Mouse (Mus musculus) cortical plate, adult 2 months (tissue): Measurements from ENCODE around the gene Grm1. TPM values are rescaled to one million over a fixed set of nuclear protein-coding genes. Genes with fewer than 3 reads are reported as not detected.

Source experiments
- H3K27ac ChIP-seq: fragments of 200-500 bp; 2 replicates; pipeline ENCODE4 v1.5.1; 2012; ENCODE audit warnings: low read length, control low read depth, inconsistent platforms; ENCODE audit not compliant: insufficient read depth
- H3K4me1 ChIP-seq: fragments of 200-500 bp; 2 replicates; pipeline ENCODE4 v1.6.1; 2011; ENCODE audit warnings: low read length; ENCODE audit not compliant: control insufficient read depth, insufficient read depth
- H3K4me3 ChIP-seq: fragments of 200-500 bp; 2 replicates; pipeline ENCODE4 v1.5.1; 2011; ENCODE audit warnings: mild to moderate bottlenecking, low read length, control low read depth; ENCODE audit not compliant: insufficient read depth
- CTCF ChIP-seq: fragments of 200-500 bp; IDR thresholded peaks from 2 replicates; pipeline ENCODE4 v1.5.1; 2011; ENCODE audit warnings: mild to moderate bottlenecking, control low read depth, low read length; ENCODE audit not compliant: insufficient read depth; ENCODE audit errors: extremely low read depth
- POLR2A ChIP-seq: fragments of 200-500 bp; IDR thresholded peaks from 2 replicates; pipeline ENCODE4 v1.6.1; 2011; ENCODE audit warnings: mild to moderate bottlenecking, low read length, control low read depth; ENCODE audit not compliant: insufficient read depth; ENCODE audit errors: extremely low read depth
- polyA plus RNA-seq: library from polyadenylated mRNA; depleted of rRNA; stranded (reverse); fragments of >200 nt; gene quantifications from 2 replicates; pipeline ENCODE4 v1.2.3, GENCODE M21; 2012; rRNA removed

Gene Grm1
- polyA plus RNA-seq, 1 experiment = 14.4 TPM

- TF ChIP-seq CTCF (no peak), POLR2A (no peak)
These were observed 426.2 kb downstream of the Grm1 start for GRCm38 (mm10) chr10:10655991-10656390.

More at GRCm38 (mm10) chr10:10655991-10656390, 426.2 kb downstream of the Grm1 start:
- Histone ChIP-seq H3K4me1 (no peaks in the 10 kb centered on the region), H3K4me3 (no peak overlapping the region), H3K27ac (no peak overlapping the region)

Other genes with a start within 250 kb of the Grm1 start
- 13.3 and 13.6 TPM in 2 replicates for gene Shprh, start 67.1 kb upstream of the Grm1 start, polyA plus RNA-seq
- gene Fbxo30, start 199.0 kb upstream of the Grm1 start, polyA plus RNA-seq = 3.6 and 3.9 TPM in 2 replicates